Mouse (Mus musculus) cerebellum, postnatal 25 days (tissue): ENCODE results near the gene Polr3gl.
"Not testable (repeated sequence)": the region's sequence is repeated elsewhere in the genome, so short reads cannot be mapped to it uniquely, and the experiment has no call there.

Experiments used
- DNase-seq, 2 experiments: peaks; one replicate each; pipeline ENCODE4 v3.0.0; 2021; ENCODE audit warnings: mixed read lengths in 2 of 2

Gene Polr3gl

DNA sequence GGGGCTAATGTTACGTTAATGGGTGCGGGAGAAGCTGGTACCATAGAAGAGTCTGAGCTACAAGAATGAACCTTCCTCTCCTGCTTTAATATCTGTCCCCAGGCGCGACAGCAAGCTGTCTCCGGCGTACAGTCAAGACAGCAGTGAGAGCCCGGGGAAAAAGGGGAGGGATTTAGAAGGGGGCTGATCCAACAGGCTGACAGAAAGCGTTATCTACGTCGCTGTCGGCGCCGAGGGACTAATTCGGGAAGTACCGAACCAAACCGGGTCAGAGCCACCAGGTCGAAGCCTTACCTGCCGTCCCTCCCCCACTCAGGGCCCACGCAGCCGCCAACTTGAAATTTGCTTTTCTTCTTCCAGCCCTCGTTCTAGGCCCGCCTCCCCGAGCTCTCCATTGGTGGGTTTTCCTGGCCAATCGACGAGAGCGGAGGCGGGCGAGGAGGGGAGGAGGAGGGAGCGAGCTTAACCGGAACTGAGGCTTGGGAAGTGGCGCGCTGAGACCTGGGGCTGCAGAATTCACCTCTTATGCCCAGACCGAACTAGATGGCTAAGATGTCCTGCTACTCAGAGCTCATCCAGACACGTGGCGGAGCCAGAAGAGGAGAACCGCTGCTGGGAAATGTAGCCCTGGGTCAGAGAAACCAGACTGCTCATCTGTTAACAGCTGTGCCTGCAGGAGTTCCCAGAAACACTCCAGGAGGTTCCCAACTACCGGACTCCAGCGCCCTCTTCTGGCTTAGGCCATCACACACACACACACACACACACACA, at the start of gene Polr3gl:
Gene Polr3gl (minus strand): TSS at position 392 of the 771 bp plus-strand sequence.
- DNase-seq, result peak; percentile 97

DNA sequence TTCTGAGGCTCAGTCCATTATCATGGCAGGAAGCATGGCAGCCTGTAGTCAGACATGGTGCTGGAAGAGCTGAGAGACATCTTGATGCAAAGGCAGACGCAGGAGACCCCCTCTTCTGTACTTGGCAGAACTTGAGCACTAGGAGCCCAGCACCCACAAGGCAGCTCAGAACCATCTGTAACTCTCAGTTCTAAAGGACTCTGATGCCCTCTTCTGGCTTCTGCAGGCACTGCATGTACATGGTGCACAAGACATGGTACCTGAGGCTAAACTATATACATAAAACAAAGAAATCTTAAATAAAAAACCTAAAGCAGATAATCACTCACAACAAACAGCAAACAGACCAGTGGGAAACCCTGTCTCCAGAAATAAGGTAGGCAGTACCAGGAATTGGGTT, 45.2 kb upstream of the Polr3gl start:
- DNase-seq, result peak; percentile 69 to 79

DNA sequence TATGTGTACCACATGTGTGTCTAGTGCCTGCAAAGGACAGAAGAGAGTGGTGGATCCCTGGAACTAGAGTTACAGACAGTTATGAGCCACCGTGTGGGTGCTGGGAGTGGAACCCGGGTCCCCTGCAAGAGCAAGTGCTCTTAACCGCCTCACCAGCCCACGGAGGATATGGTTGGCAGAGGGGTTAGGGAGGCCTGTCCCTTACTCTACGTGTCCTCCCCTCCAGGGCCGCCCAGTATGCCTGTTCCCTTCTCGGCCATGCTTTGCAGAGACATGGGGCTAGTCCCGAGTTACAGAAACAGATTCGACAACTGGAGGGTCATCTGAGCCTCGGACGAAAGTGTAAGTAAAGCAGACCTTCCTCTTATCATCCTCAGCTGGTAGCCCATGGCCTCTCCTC, 42.5 kb upstream of the Polr3gl start:
- DNase-seq, result no peak

DNA sequence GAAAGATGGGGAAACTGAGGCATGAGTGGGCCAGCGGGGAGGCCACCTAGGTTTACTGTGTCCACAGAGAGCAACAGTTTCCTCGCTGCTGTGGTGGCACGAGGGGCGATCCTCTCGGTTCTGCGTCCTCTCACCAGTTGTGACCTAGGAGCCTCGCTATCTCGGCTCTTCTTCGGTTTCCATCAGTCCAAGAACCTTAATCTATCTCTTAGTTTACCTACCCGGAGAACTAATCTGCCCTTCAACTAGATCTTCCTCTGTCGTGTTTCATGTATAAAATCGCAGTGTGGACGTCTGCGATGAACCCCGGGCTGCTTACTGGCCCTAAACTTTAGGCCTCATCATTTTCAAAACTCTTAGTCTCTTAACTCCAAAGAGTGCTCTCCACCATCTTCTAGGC, 41.9 kb upstream of the Polr3gl start:
- no peak for DNase-seq

DNA sequence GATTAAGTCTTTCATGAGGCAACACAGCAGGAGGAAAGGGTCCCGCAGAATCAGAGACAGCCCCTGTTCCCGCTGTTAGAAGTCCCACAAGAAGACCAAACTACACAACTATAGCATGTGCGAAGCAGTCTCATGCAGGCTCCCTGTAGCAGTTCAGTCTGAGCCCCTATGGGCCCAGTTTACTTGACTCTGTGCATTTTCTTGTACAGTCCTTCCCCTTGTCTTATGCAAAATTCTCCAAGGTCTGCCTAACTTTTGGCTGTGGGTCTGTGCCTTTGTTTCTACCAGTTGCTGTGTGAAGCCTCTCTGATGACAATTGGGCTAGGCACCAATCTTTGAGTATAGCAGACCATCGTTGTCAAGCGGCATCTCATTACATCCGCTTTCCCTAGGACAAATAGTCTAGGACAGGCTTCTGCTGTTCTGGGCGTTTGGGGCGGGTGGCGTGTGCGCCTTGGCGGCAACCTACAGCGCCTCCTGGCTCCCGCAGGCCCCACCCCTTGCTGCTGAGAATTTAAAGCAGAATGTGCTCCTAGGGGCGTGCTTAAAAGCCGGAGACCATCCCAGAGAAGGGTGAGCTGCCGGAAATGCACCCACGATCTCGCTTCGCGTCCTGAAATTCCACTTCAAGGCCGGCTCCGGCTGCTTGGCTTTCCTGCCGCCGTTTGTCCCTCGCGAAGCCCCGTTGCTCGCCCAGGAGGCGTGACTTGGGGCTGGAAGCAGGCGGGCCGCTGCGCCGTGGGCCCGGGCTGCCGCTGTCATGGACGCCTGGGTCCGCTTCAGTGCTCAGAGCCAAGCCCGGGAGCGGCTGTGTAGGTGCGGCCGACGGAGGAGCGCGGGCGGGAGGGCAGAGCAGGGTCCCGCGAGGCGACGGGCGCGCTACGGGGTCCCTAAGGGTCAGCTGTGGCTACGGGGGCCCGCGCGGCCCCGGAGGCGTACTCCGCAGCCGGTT, 41.2 kb upstream of the Polr3gl start, which contains the start of the genes Pex11b and Gm42957:
Gene Pex11b (plus strand): TSS at position 449 of the 952 bp plus-strand sequence.
Gene Gm42957 (plus strand): TSS at position 547 of the 952 bp plus-strand sequence.
- DNase-seq, result peak; percentile 93

DNA sequence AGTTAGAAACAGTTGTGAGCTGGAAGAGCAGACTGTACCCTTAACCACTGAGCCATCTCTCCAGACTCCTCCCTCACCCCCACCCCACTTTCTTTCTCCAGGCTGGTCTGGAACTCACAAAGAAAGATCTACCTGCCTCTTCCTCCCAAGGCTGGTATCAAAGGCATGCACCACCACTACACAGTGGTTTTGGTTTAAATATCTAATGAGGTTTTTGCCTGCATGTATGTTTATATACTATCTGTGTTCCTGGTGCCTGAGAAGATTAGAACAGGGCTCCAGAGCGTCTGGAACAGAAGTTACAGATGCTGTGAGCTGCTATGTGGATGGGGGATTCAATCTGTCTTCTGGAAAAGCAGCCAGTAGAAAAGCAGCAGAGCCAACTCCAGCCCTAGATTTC, 40.0 kb upstream of the Polr3gl start:
- no peak for DNase-seq

DNA sequence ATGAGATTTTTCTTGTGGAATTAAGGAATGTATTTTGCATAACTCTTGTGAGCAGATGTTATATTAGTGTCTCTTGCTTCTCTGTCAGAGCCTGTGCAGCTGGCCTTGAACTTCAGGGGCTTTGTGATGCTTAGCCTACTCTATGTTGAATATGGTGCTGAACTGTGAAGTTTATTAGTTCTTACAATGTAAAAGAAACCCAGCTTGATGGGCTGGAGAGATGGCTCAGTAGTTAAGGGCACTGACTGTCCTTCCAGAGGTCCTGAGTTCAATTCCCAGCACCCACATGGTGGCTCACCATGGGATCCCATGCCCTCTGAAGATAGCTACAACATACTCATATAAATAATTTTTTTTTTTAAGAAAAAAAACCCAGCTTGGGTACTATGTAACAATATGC, 38.1 kb upstream of the Polr3gl start:
- DNase-seq, result no peak

DNA sequence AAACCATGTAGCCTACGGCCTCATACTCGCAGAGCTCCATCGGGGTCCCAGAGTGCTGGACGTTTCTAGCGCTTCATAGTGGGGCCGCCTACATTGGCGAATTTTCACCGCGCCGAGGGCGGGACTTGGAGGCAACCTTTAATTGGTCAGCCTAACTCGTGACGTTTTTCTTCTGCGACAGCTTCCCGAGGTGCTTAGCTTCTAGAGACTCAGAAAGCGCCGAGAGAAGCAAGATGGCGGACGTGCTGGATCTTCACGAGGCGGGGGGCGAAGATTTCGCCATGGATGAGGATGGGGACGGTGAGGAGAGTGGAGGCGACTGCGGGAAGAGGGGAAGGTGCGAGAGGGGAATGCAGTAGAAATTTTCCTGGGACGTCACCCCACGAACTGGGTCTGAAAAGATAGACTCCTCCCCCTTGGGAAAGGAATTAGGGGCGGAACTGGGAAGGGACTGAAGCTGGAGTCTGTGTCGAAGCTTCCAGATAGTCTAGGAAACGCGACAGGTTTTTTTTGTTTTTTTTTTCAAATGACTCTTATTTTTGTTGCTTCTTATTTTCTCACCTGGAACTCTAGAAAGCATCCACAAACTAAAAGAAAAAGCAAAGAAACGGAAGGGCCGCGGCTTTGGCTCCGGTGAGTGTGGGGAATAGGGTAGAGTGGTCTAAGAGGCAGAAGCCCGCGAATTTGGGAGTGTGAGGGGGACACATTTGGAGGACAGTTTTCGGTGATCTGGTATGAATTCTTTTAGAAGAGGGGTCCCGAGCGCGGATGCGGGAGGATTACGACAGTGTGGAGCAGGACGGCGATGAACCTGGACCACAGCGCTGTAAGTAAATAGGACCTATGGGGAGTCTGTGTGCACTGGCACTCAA, 36.0 kb upstream of the Polr3gl start, which contains the start of gene Rbm8a:
Gene Rbm8a (plus strand): TSS at position 205 of the 872 bp plus-strand sequence.
- DNase-seq, result peak; percentile 97

DNA sequence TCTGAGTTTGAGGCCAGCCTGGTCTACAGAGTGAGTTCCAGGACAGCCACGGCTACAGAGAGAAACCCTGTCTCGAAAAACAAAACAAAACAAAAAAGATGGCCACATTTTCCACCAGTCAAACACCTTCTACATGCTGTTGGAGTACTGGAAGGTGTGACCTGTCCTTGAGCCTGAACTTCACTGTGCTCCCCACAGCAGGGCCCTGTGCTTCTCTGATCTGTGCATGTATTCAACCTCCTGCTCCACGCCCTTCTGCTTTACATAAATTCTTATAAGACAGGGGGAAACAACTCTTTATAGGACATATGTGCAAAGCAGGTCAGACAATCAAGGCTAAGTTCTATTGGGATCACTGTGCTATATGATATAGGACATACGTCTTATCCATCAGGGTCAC, 29.2 kb upstream of the Polr3gl start:
- no peak for DNase-seq

DNA sequence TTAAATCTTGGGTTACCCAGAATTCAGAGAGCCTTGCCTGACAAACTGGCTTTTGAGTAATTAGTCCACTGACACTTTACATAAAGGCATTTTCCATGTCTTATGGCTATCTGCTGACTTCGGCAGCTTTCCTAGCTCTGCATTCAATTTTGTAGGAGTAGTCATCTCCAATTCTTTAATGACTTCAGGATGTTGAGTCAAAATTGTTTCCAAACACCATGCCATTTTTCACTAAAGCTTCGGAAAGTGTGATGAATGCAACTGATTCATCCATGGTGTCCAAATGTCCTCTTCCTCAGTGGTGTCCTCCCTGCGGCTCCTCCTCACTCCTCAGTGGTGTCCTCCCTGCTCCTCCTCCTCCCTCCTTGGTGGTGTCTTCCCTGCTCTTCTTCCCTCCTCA, 24.0 kb upstream of the Polr3gl start:
- DNase-seq, result no peak

DNA sequence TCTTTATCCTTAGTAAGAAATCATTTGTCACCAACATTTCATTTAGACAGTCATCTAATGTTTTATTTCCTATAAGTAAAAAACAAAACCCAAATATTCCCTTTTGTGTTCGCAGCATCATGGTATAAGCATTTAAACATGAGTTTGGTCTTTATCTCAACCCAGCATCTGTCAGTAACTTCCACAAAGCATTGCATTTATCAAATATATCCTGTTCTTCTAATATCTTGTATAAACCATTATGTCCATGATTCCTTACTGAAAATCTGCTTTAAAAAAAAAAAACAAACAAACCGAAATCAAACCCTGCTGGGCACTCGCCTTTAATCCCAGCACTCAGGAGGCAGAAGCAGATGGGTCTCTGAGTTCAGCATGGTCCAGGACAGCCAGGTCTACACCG, 12.6 kb upstream of the Polr3gl start:
- no peak for DNase-seq

DNA sequence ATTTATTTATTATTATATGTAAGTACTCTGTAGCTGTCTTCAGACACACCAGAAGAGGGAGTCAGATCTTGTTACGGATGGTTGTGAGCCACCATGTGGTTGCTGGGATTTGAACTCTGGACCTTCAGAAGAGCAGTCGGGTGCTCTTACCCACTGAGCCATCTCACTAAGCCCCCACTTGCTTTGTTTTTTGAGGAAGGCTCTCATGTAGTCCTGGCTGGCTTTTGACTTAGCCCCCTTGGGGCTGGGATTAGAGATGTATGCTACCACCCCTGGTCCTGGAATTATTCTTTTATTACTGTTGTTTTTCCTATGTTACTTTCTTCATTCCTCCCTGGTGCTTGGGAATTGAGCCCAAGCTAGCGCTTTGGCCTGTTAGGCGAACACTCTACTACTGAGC, 12.0 kb upstream of the Polr3gl start:
- DNase-seq, result not testable (repeated sequence)

DNA sequence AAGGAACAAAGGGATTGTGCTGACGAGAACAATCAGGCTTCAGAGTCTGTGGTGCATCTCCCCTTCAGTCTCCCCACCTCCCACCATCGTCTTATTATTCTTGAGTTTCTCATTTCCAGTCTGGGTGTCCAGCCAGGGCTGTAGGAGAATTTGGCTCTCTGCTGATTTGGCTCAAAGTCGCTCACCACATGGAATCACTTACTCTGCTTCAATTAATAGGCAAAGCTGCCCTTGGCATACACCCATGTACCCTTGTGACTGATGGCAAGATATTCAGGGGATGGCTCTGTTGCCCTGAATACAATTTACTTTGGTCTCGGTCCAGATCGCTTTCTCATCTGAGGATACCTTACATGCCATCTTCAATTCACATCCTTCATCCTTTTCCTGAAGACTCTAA, 9.3 kb upstream of the Polr3gl start:
- peak; percentile 55 to 69 for DNase-seq

DNA sequence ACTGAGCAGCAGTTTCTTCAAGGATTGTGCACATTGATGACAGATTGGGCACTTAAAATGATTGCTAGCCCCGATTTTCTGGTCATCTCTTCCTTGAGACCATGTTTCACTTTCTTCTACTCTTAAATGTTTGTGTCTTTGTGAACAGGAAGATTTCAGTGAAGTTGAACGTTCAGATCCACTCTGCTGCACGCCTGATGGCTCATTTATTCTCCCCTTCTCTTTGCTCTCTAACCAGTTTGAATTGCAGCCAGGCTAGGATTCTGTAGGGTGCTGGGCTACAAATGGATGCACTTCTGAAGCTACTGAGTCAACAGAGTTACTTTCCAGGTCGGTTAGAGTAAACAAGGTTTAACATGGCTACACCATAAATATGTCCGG, 8.7 kb upstream of the Polr3gl start:
- no peak for DNase-seq

DNA sequence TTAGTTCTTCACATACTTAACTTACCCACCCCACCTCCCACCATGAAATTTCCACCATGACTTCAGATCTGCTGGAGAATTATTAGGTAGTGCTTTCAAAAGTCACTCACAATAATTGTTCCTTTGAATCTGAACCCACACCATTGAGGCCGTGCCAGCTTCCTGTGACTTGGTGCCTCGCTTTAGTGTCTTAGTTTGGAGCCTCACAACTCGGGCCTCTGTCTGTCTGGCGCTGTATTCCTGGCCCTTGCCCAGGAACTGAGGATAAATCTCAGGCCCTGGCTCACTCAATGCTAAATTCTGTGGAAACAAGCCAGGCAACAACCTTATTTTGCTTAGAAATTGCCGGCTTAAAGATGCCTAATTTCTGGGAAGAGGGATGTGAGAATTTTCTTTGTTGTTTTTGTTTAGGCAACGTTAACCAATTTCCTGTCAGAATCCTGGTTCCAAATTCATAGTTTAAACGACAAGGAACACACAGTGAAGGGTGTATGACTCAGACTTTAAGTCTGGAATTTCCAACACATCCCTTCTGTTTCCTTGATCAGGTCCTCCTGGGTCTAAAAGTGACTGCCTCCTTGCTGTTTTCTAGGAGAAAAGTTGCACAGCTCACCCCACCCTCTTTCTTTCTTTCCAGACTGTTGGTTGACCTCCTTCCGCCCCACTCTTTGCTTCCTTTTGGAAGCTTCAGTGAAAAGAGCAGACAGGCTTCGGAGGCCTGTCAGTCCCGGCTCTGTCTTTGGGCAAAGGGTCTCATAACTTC, 8.1 kb upstream of the Polr3gl start:
- peak in 1 of 2 experiments; percentile 51 for DNase-seq

DNA sequence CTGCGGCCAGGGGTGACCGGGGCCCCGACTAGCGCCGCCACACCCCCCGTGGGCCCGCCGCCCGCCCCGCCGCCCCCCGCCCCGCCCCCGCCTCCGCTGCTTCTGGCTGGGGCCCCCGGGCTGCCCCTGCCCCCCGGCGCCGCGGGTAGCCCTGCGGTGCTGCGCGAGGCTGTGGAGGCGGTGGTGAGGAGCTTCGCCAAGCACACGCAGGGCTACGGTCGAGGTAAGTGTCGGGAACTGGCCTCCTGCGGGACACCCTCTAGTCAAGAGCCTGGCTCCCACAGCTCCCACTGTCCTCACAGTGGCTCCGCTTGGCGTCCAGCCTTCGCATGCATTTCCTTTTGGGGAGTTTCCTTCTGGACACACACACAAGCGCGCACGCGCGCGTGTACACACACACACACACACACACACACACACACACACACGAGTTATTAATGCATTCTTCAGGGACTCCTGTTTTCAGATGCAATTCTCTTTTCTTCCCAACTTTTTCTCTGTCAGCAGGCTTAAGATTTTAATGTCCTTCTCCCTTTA, 7.3 kb upstream of the Polr3gl start:
- DNase-seq, result peak; percentile 74 to 80

DNA sequence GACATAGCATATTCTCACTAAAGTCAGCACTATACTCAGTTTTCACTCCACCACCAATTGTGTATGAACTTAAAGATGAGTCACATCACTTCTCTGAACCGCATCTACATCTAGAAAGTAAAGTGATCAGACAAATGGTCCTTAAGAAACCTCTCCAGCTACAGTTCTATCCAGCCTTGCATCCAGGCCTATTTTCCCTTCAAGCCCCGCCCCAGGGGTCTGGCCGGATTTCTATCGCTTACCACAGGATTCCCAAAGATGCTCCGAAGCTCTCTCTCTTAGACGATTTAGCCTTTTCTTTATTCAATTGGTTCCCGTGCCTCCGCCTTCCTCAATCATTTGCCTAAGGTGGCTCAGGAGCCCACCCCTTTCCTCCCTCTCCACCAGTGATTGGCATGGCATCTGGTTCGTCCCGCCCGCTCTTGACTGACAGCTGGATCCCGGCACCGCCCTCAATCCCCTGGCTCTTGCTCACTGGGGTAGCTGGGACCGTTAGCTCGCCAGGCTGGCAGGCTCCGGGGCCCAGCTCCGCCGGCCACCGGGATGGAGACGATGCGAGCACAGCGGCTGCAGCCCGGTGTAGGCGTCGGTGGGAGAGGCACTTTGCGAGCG, 6.8 kb upstream of the Polr3gl start, which contains the start of gene Lix1l:
Gene Lix1l (plus strand): TSS at position 511 of the 612 bp plus-strand sequence.
- peak; percentile 88 to 92 for DNase-seq

DNA sequence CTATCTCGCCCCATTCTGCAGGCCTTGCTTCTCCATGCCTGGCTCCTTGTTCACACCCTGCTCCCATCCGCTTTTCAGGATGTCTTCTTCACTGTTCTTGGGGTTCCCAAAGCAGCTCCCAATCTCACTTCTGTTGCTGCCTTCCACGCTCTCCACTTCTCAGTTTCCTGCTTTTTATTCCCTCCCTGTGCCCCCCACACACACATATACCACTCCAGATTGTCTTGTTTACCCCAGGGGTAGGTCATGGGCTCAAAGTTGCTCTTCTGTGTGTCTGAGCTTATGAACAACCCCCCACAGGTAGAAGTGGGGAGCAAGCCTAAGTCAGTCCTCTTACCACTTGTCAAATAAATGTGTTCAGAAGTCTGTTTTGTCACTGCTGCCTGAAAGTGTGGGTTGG, 5.4 kb upstream of the Polr3gl start:
- DNase-seq, result no peak

DNA sequence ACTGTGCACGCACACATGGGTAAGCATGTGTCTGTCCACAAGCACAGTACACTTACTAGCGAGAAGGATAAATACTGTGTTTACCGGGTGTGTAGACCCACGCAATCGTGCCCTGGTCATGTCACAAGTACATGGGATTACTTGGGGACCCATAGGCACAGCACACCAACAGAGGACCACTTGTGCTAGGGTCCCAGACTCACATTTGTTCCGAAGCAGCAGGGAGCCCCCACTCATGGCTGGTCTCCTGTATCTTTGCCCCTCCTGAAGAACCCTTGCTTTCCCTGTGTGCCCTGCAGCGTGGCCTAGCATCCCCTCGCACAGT, 5.0 kb upstream of the Polr3gl start:
- DNase-seq, result peak in 1 of 2 experiments; percentile 37

DNA sequence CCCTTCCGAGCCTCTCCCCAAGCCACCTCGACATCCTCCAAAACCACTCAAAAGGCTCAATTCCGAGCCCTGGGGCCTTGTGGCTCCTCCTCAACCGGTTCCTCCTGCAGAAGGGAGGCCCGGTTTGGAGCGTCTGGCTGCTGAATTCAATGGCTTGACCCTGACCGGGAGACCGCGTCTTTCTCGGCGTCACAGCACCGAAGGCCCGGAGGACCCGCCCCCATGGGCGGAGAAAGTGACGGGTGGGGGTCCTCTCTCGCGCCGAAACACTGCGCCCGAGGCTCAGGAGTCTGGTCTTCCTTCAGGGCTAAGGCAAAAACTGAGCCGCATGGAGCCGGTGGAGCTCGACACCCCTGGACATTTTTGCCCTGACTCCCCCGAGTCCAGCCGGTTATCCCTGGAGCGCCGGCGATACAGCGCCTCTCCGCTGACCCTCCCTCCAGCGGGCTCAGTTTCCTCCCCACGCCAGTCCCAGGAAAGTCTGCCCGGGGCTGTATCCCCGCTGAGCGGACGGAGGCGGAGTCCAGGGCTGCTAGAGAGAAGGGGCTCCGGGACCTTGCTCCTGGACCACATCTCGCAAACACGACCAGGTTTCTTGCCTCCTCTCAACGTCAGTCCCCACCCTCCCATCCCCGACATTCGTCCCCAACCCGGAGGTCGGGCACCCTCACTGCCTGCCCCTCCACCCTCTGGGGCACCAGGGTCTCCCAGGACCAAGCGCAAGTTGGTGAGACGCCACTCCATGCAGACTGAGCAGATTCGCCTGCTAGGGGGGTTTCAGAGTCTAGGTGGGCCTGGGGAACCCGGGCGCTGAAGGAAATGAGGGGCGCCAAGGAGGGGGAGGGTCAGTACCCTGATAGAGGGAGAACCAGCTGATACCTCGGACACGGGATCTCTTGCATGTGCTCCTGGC, 4.4 kb upstream of the Polr3gl start:
- DNase-seq, result peak; percentile 73 to 75
